Mouse (Mus musculus) neural tube, embryonic 12.5 days (tissue): Measurements from ENCODE around the gene Kcnj4. TPM values are rescaled to one million over a fixed set of nuclear protein-coding genes. Genes with fewer than 3 reads are reported as not detected.

ENCODE experiments used
- microRNA-seq: library from miRNA; unstranded; fragments of <30 nt; microRNA quantifications from one replicate; pipeline ENCODE4, GENCODE M21; 2017
- polyA plus RNA-seq: library from polyadenylated mRNA; unstranded; fragments of >200 nt; fragmentation: Nextera tagmentation; extraction: Ambion mirVana; gene quantifications from 2 replicates; pipeline ENCODE4 v1.2.1, GENCODE M21; 2016

Gene Kcnj4
- polyA plus RNA-seq, 1 experiment from 2014 or later: not detected

Small RNA genes within 50 kb of the gene (microRNA-seq; reads per million reads assigned to microRNA genes)
- gene Gm44302: not detected

Other genes starting within 250 kb of the Kcnj4 start
- 2.6 and 2.7 TPM in 2 replicates for gene Baiap2l2, start 219.7 kb downstream of the Kcnj4 start, polyA plus RNA-seq
- 40.1 and 40.4 TPM in 2 replicates for gene Pla2g6, start 176.9 kb downstream of the Kcnj4 start, polyA plus RNA-seq
- 0.92 and 1.4 TPM in 2 replicates for gene Maff, start 158.6 kb downstream of the Kcnj4 start, polyA plus RNA-seq
- 44.3 and 50.4 TPM in 2 replicates for gene Tmem184b, start 101.7 kb downstream of the Kcnj4 start, polyA plus RNA-seq
- gene Csnk1e, start 49.7 kb downstream of the Kcnj4 start, polyA plus RNA-seq: 303 and 308 TPM in 2 replicates
- 19.6 and 20.2 TPM in 2 replicates for gene Kdelr3, start 11.2 kb upstream of the Kcnj4 start, polyA plus RNA-seq
- gene Ddx17, start 41.5 kb upstream of the Kcnj4 start, polyA plus RNA-seq: 66.5 and 71.8 TPM in 2 replicates
- gene Dmc1, start 99.9 kb upstream of the Kcnj4 start, polyA plus RNA-seq: 1.1 and 1.4 TPM in 2 replicates
- gene Fam227a, start 153.7 kb upstream of the Kcnj4 start, polyA plus RNA-seq: 4.3 and 6.0 TPM in 2 replicates
- gene Cby1, start 154.0 kb upstream of the Kcnj4 start, polyA plus RNA-seq: 72.0 and 74.2 TPM in 2 replicates
- 261 and 264 TPM in 2 replicates for gene Tomm22, start 165.6 kb upstream of the Kcnj4 start, polyA plus RNA-seq
- 26.7 and 26.9 TPM in 2 replicates for gene Josd1, start 182.7 kb upstream of the Kcnj4 start, polyA plus RNA-seq
- 41.6 and 42.5 TPM in 2 replicates for gene Gtpbp1, start 185.6 kb upstream of the Kcnj4 start, polyA plus RNA-seq
- 8.0 and 9.5 TPM in 2 replicates for gene Sun2, start 237.3 kb upstream of the Kcnj4 start, polyA plus RNA-seq